Mouse (Mus musculus): ENCODE data around the gene Ctdsp2. TPM values are rescaled to one million over a fixed set of nuclear protein-coding genes. Genes with fewer than 3 reads are reported as not detected.
A peak's percentile ranks its signal among the peaks of the same experiment; 100 is the strongest.

Gene Ctdsp2
- polyA plus RNA-seq, 1 experiment from 2014 or later = 22.9 TPM

GRCm38 (mm10) chr10:126977076-126977475, 1.4 kb upstream of the Ctdsp2 start:
- Histone ChIP-seq H3K27me3 (replicated peaks; ENCODE audit: control insufficient read depth, insufficient read depth, low read length) (no peaks in the 10 kb centered on the region), H3K4me1 (replicated peaks; ENCODE audit: control insufficient read depth, insufficient read depth, low read length) (peaks cover 24% of the 10 kb centered on the region), H3K4me2 (ENCODE audit: low read length) (no peak overlapping the region), H3K36me3 (ENCODE audit: control insufficient read depth, insufficient read depth) (no peaks in the 10 kb centered on the region), H3K9me3 (ENCODE audit: control insufficient read depth, low read length) (no peaks in the 10 kb centered on the region), H3K9ac (replicated peaks; ENCODE audit: low read depth, low read length) (no peak overlapping the region), H3K4me3 (replicated peaks; ENCODE audit: low read length) (no peak overlapping the region), H3K27ac (ENCODE audit: low read length) (no peak overlapping the region)
- WGBS = 62% methylated on average over 4 of the region's 4 CpGs
- no peak for ATAC-seq

GRCm38 (mm10) chr10:126979121-126979635, 661 bp downstream of the Ctdsp2 start:
- Histone ChIP-seq H3K9me3 (ENCODE audit: control insufficient read depth, low read length) (no peaks in the 10 kb centered on the region), H3K4me1 (replicated peaks; ENCODE audit: control insufficient read depth, insufficient read depth, low read length) (peaks cover 42% of the 10 kb centered on the region), H3K4me3 (replicated peaks; ENCODE audit: low read length) (peak overlapping the region; percentile 90), H3K27me3 (replicated peaks; ENCODE audit: control insufficient read depth, insufficient read depth, low read length) (no peaks in the 10 kb centered on the region), H3K27ac (ENCODE audit: low read length) (peak overlapping the region; percentile 100), H3K9ac (replicated peaks; ENCODE audit: low read depth, low read length) (peak overlapping the region; percentile 92), H3K36me3 (ENCODE audit: control insufficient read depth, insufficient read depth) (no peaks in the 10 kb centered on the region), H3K4me2 (ENCODE audit: low read length) (peak overlapping the region; percentile 77)
- WGBS = 0% methylated on average over 37 of the region's 62 CpGs
- ATAC-seq = peak; percentile 22

- peaks cover 47% of the 10 kb centered on the region for H3K4me1 ChIP-seq (replicated peaks; ENCODE audit: control insufficient read depth, insufficient read depth, low read length)
- no peak for ATAC-seq
These were observed 1.2 kb downstream of the Ctdsp2 start for GRCm38 (mm10) chr10:126979636-126980151.

GRCm38 (mm10) chr10:126980221-126980932, 1.9 kb downstream of the Ctdsp2 start:
- H3K27me3 ChIP-seq (replicated peaks; ENCODE audit: control insufficient read depth, insufficient read depth, low read length) = no peaks in the 10 kb centered on the region
- no peaks in the 10 kb centered on the region for H3K36me3 ChIP-seq (ENCODE audit: control insufficient read depth, insufficient read depth)
- 0% methylated on average over 16 of the region's 16 CpGs for WGBS
- H3K27ac ChIP-seq (ENCODE audit: low read length) = peak overlapping the region; percentile 100
- H3K4me1 ChIP-seq (replicated peaks; ENCODE audit: control insufficient read depth, insufficient read depth, low read length) = peaks cover 54% of the 10 kb centered on the region
- no peaks in the 10 kb centered on the region for H3K9me3 ChIP-seq (ENCODE audit: control insufficient read depth, low read length)
- peak overlapping the region; percentile 77 for H3K4me2 ChIP-seq (ENCODE audit: low read length)
- H3K4me3 ChIP-seq (replicated peaks; ENCODE audit: low read length) = peak overlapping the region; percentile 90
- H3K9ac ChIP-seq (replicated peaks; ENCODE audit: low read depth, low read length) = peak overlapping the region; percentile 92
- peak; percentile 34 for ATAC-seq

More at GRCm38 (mm10) chr10:126979636-126980151, 1.2 kb downstream of the Ctdsp2 start:
- H3K9ac ChIP-seq (replicated peaks; ENCODE audit: low read depth, low read length) = peak overlapping the region; percentile 92
- peak overlapping the region; percentile 90 for H3K4me3 ChIP-seq (replicated peaks; ENCODE audit: low read length)
- H3K4me2 ChIP-seq (ENCODE audit: low read length) = peak overlapping the region; percentile 77
- H3K36me3 ChIP-seq (ENCODE audit: control insufficient read depth, insufficient read depth) = no peaks in the 10 kb centered on the region
- H3K9me3 ChIP-seq (ENCODE audit: control insufficient read depth, low read length) = no peaks in the 10 kb centered on the region
- H3K27ac ChIP-seq (ENCODE audit: low read length) = peak overlapping the region; percentile 100
- WGBS = 0% methylated on average over 41 of the region's 57 CpGs
- H3K27me3 ChIP-seq (replicated peaks; ENCODE audit: control insufficient read depth, insufficient read depth, low read length) = no peaks in the 10 kb centered on the region

GRCm38 (mm10) chr10:126980933-126981530, 2.5 kb downstream of the Ctdsp2 start:
- Histone ChIP-seq H3K4me3 (replicated peaks; ENCODE audit: low read length) (peak overlapping the region; percentile 90), H3K27me3 (replicated peaks; ENCODE audit: control insufficient read depth, insufficient read depth, low read length) (no peaks in the 10 kb centered on the region), H3K4me2 (ENCODE audit: low read length) (peak overlapping the region; percentile 77), H3K9me3 (ENCODE audit: control insufficient read depth, low read length) (no peaks in the 10 kb centered on the region), H3K9ac (replicated peaks; ENCODE audit: low read depth, low read length) (peak overlapping the region; percentile 92), H3K4me1 (replicated peaks; ENCODE audit: control insufficient read depth, insufficient read depth, low read length) (peaks cover 58% of the 10 kb centered on the region), H3K36me3 (ENCODE audit: control insufficient read depth, insufficient read depth) (no peaks in the 10 kb centered on the region), H3K27ac (ENCODE audit: low read length) (peak overlapping the region; percentile 100)
- ATAC-seq = no peak
- WGBS = 1% methylated on average over 11 of the region's 11 CpGs

- Histone ChIP-seq H3K9me3 (ENCODE audit: control insufficient read depth, low read length) (no peaks in the 10 kb centered on the region), H3K4me1 (replicated peaks; ENCODE audit: control insufficient read depth, insufficient read depth, low read length) (peaks cover 65% of the 10 kb centered on the region), H3K9ac (replicated peaks; ENCODE audit: low read depth, low read length) (0 out of 2 replicates have a peak overlapping the region, but pooled peaks have one; percentile 24), H3K4me2 (ENCODE audit: low read length) (peak overlapping the region; percentile 77), H3K4me3 (replicated peaks; ENCODE audit: low read length) (no peak overlapping the region; the same call in 1 of the 2 replicates), H3K36me3 (ENCODE audit: control insufficient read depth, insufficient read depth) (no peaks in the 10 kb centered on the region), H3K27me3 (replicated peaks; ENCODE audit: control insufficient read depth, insufficient read depth, low read length) (no peaks in the 10 kb centered on the region), H3K27ac (ENCODE audit: low read length) (no peak overlapping the region)
- ATAC-seq = no peak
- 62% methylated on average over 3 of the region's 3 CpGs for WGBS
These were observed 3.2 kb downstream of the Ctdsp2 start for GRCm38 (mm10) chr10:126981746-126982145.

GRCm38 (mm10) chr10:126983193-126983725, 4.7 kb downstream of the Ctdsp2 start:
- no peaks in the 10 kb centered on the region for H3K9me3 ChIP-seq (ENCODE audit: control insufficient read depth, low read length)
- no peak overlapping the region for H3K4me3 ChIP-seq (replicated peaks; ENCODE audit: low read length)
- H3K9ac ChIP-seq (replicated peaks; ENCODE audit: low read depth, low read length) = 0 out of 2 replicates have a peak overlapping the region, but pooled peaks have one; percentile 6
- 55% methylated on average over 14 of the region's 14 CpGs for WGBS
- H3K27ac ChIP-seq (ENCODE audit: low read length) = no peak overlapping the region
- peaks cover 69% of the 10 kb centered on the region for H3K4me1 ChIP-seq (replicated peaks; ENCODE audit: control insufficient read depth, insufficient read depth, low read length)
- no peaks in the 10 kb centered on the region for H3K27me3 ChIP-seq (replicated peaks; ENCODE audit: control insufficient read depth, insufficient read depth, low read length)
- H3K4me2 ChIP-seq (ENCODE audit: low read length) = peak overlapping the region; percentile 77
- H3K36me3 ChIP-seq (ENCODE audit: control insufficient read depth, insufficient read depth) = no peaks in the 10 kb centered on the region
- ATAC-seq = no peak

GRCm38 (mm10) chr10:126984189-126985004, 5.9 kb downstream of the Ctdsp2 start:
- Histone ChIP-seq H3K27me3 (replicated peaks; ENCODE audit: control insufficient read depth, insufficient read depth, low read length) (no peaks in the 10 kb centered on the region), H3K36me3 (ENCODE audit: control insufficient read depth, insufficient read depth) (no peaks in the 10 kb centered on the region), H3K9ac (replicated peaks; ENCODE audit: low read depth, low read length) (no peak overlapping the region), H3K9me3 (ENCODE audit: control insufficient read depth, low read length) (no peaks in the 10 kb centered on the region), H3K27ac (ENCODE audit: low read length) (peak overlapping the region; percentile 62), H3K4me2 (ENCODE audit: low read length) (0 out of 2 replicates have a peak overlapping the region, but pooled peaks have one; percentile 3), H3K4me1 (replicated peaks; ENCODE audit: control insufficient read depth, insufficient read depth, low read length) (peaks cover 74% of the 10 kb centered on the region), H3K4me3 (replicated peaks; ENCODE audit: low read length) (no peak overlapping the region)
- no peak for ATAC-seq
- WGBS = 14% methylated on average over 5 of the region's 5 CpGs
